Mouse (Mus musculus): ENCODE data around the gene Hpcal4.

The Hpcal4 gene

GRCm38 (mm10) chr4:123237386-123238266 is 54.6 kb downstream of the Hpcal4 start:
- DNase-seq (ENCODE audit: low spot score) = no peak

GRCm38 (mm10) chr4:123239361-123240203 is 56.6 kb downstream of the Hpcal4 start:
- DNase-seq (ENCODE audit: low spot score) = no peak
